Mouse (Mus musculus) right cerebral cortex, postnatal 14 days (tissue): ENCODE measurements at regions not wholly inside any gene's neighbourhood (a gene's known extent, or its start where the extent isn't known, plus 50 kb on each side); places are given as distances from the start of the nearest gene placed in this dataset.
A peak's percentile ranks its signal among the peaks of the same experiment; 100 is the strongest.

Experiments
- DNase-seq: peaks from one replicate; pipeline ENCODE4 v3.0.0; 2022

- DNase-seq = no peak
Measured at GRCm38 (mm10) chr17:9757725-9758251, 88.3 kb upstream of the Pabpc6 start.

GRCm38 (mm10) chr17:9756675-9757074 is 87.2 kb upstream of the Pabpc6 start:
- DNase-seq = no peak

- DNase-seq = peak; percentile 84
Measured at GRCm38 (mm10) chr17:9756196-9756595, 86.7 kb upstream of the Pabpc6 start.

GRCm38 (mm10) chr17:9755576-9755975 is 86.1 kb upstream of the Pabpc6 start:
- DNase-seq = no peak

- DNase-seq = no peak
Measured at GRCm38 (mm10) chr17:9754884-9755405, 85.4 kb upstream of the Pabpc6 start.

GRCm38 (mm10) chr17:9752848-9753247 is 83.3 kb upstream of the Pabpc6 start:
- no peak for DNase-seq

GRCm38 (mm10) chr17:9751348-9752170 is 82.0 kb upstream of the Pabpc6 start:
- no peak for DNase-seq

GRCm38 (mm10) chr17:9750046-9750445 is 80.5 kb upstream of the Pabpc6 start:
- DNase-seq = no peak

GRCm38 (mm10) chr17:9749301-9749700 is 79.8 kb upstream of the Pabpc6 start:
- no peak for DNase-seq

GRCm38 (mm10) chr17:9747893-9748292 is 78.4 kb upstream of the Pabpc6 start:
- no peak for DNase-seq

- no peak for DNase-seq
Measured at GRCm38 (mm10) chr17:9743342-9743741, 73.8 kb upstream of the Pabpc6 start.

GRCm38 (mm10) chr17:9741321-9741720 is 71.8 kb upstream of the Pabpc6 start:
- no peak for DNase-seq

- DNase-seq = no peak
Measured at GRCm38 (mm10) chr17:9729020-9729419, 59.5 kb upstream of the Pabpc6 start.

- peak; percentile 35 for DNase-seq
Measured at GRCm38 (mm10) chr17:9725704-9726469, 56.4 kb upstream of the Pabpc6 start.

GRCm38 (mm10) chr17:9723484-9723883 is 54.0 kb upstream of the Pabpc6 start:
- no peak for DNase-seq

GRCm38 (mm10) chr17:9722709-9723108 is 53.2 kb upstream of the Pabpc6 start:
- no peak for DNase-seq
